Mouse (Mus musculus): ENCODE data around the gene Scamp5. TPM values are rescaled to one million over a fixed set of nuclear protein-coding genes. Genes with fewer than 3 reads are reported as not detected.

The Scamp5 gene
- total and polyA plus RNA-seq, 2 experiments from 2014 or later = 175 to 282 TPM

DNA sequence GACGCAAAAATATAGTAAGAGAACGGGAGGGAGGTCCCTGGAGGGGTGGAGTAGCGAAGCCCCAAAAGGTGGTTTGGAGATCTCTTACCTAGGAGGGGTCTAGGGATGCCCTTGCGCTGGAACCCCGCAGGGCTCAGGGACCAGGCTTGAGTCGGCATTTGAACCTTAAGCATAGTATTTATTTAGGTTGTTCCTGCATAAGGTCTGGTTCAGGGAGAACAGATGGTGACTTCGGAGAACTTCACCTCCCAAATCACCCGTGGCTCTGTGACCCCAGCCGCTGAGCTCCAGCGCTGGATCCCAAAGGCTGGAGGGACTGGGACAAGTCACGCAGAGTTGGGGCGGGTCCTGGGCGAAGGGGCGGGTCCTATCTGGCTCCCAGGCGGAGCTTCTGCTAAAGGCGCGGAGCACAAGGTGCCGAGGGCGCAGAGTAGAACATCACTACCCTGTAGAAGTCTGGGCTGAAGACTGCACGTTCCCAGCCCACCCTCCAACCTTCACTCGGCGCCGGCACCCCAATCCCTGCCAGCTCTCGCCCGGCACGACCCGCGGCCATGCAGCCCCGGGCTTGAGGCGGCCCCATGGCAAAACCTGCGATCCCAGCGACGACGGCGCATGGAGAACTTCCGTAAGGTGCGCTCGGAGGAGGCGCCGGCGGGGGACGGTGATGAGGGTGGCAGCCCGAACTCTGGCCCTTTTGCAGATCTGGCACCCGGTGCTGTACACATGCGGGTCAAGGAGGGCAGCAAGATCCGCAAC, 35.9 kb upstream of the Scamp5 start, which contains the start of gene Rpp25:
TSS of gene Rpp25 (plus strand) at position 405 of the 759 bp plus-strand sequence.
- no peaks in the 10 kb centered on the region for H3K9me3 ChIP-seq (ENCODE audit: low read length)
- DNase-seq (no peak), ATAC-seq (peak; percentile 52)
- H3K36me3 ChIP-seq (ENCODE audit: insufficient read depth) = no peaks in the 10 kb centered on the region
- peak within 1 kb of the TSS; percentile 95 for H3K4me2 ChIP-seq (ENCODE audit: low read depth)
- H3K9ac ChIP-seq = peak within 1 kb of the TSS; percentile 46
- no peak for TF ChIP-seq CTCF (IDR thresholded peaks at IDR 0.05; ENCODE audit: low read depth)
- H3K27me3 ChIP-seq (ENCODE audit: insufficient read depth, low read length) = 0 out of 2 replicates have a peak, but pooled peaks cover 8% of the 10 kb centered on the region
- peak within 1 kb of the TSS; percentile 79 for H3K27ac ChIP-seq (ENCODE audit: low read depth, low read length)
- H3K4me1 ChIP-seq (ENCODE audit: insufficient read depth) = peaks cover 27% of the 10 kb centered on the region
- 2% methylated on average over 46 of the region's 46 CpGs for WGBS
- peak within 1 kb of the TSS; percentile 41 for H3K4me3 ChIP-seq (ENCODE audit: low read depth, low read length)

DNA sequence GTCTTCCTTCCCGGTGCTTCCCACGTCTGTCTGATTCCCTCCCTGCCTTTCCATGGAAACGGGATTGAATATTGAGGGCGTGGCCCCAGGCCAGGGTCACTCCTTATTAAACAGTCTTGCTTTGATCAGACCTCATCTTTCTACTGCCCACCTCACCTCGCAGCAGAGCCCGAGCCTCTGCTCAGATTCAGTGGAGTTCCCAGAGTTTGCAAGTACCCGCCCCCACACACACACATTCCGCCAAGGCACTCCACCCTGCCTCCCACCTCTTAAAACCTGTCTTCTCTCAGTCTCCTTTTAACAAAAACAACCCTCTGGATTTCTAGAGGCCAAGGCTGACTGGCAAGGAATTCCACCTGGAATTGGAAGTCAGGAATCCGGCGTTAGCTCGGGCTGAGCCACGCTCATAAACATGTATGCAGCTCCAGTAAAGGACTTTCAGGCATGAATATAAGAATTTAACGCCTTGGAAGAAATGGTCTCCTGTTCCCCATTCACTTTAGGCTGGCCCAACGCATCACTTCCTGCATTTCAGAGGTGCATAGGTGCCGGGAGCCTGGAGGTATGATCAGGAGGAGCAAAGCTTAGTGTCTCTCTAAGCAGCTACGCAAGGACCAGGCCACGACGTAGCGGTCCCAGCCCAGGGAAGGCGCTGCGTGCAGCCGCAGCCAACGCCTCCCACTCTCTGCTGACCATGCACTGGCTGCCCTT, 35.2 kb upstream of the Scamp5 start:
- peak overlapping the region; percentile 95 for H3K4me2 ChIP-seq (ENCODE audit: low read depth)
- peak overlapping the region; percentile 46 for H3K9ac ChIP-seq
- 0 out of 2 replicates have a peak, but pooled peaks cover 8% of the 10 kb centered on the region for H3K27me3 ChIP-seq (ENCODE audit: insufficient read depth, low read length)
- no peak for TF ChIP-seq CTCF (IDR thresholded peaks at IDR 0.05; ENCODE audit: low read depth)
- DNase-seq (no peak), ATAC-seq (no peak)
- H3K4me1 ChIP-seq (ENCODE audit: insufficient read depth) = peaks cover 27% of the 10 kb centered on the region
- peak overlapping the region; percentile 79 for H3K27ac ChIP-seq (ENCODE audit: low read depth, low read length)
- no peaks in the 10 kb centered on the region for H3K9me3 ChIP-seq (ENCODE audit: low read length)
- H3K36me3 ChIP-seq (ENCODE audit: insufficient read depth) = no peaks in the 10 kb centered on the region
- H3K4me3 ChIP-seq (ENCODE audit: low read depth, low read length) = peak overlapping the region; percentile 41
- WGBS = 10% methylated on average over 23 of the region's 23 CpGs

DNA sequence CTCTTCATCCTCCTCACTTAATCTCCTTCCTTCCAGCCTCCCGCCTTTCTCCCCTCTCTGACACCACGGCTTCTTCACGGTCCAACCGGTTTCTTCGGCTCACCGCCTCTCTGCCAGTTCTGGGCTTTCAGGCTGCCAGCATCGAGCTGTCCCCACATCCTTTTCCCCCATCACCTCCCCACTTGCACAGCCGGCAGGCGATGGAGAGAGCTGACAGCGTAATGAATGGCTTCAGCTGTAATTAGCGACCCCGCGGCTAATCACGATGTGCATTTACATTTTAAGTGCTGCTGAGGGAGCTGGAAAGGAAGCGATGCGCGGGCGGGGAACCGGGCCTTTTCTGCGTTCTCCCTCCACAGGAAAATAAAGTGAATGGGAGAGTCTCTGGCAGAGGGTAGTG, 34.0 kb upstream of the Scamp5 start:
- 3% methylated on average over 20 of the region's 20 CpGs for WGBS
- TF ChIP-seq CTCF (IDR thresholded peaks at IDR 0.05; ENCODE audit: low read depth) = no peak
- Histone ChIP-seq H3K4me1 (ENCODE audit: insufficient read depth) (peaks cover 27% of the 10 kb centered on the region), H3K27ac (ENCODE audit: low read depth, low read length) (peak overlapping the region; percentile 79), H3K4me2 (ENCODE audit: low read depth) (peak overlapping the region; percentile 95), H3K9me3 (ENCODE audit: low read length) (no peaks in the 10 kb centered on the region), H3K4me3 (ENCODE audit: low read depth, low read length) (peak overlapping the region; percentile 41), H3K27me3 (ENCODE audit: insufficient read depth, low read length) (0 out of 2 replicates have a peak, but pooled peaks cover 8% of the 10 kb centered on the region), H3K9ac (peak overlapping the region; percentile 10), H3K36me3 (ENCODE audit: insufficient read depth) (no peaks in the 10 kb centered on the region)
- ATAC-seq (peak; percentile 74), DNase-seq (peak; percentile 85)

DNA sequence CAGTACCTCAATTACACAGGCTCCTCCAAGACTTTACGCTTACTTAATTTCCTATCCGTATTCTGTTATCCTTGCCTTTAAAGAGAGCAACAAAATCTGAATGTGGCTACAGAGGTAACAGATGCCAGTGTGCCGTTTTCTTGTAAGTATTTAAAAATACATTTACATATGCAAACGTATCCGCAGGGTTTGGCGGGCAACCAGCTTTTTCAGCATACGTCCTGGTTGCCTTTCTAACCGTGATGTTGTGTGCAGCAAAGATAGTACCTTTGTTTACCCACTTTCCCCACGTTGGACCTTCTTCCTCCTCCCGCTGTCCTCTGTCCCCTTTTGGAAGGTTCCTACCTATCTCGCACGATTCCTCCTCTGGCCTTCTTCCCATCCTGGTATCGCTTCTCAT, 33.6 kb upstream of the Scamp5 start:
- H3K27ac ChIP-seq (ENCODE audit: low read depth, low read length) = peak overlapping the region; percentile 79
- 4% methylated on average over 13 of the region's 13 CpGs for WGBS
- peak overlapping the region; percentile 41 for H3K4me3 ChIP-seq (ENCODE audit: low read depth, low read length)
- H3K4me2 ChIP-seq (ENCODE audit: low read depth) = peak overlapping the region; percentile 95
- H3K9ac ChIP-seq = peak overlapping the region; percentile 10
- H3K9me3 ChIP-seq (ENCODE audit: low read length) = no peaks in the 10 kb centered on the region
- H3K27me3 ChIP-seq (ENCODE audit: insufficient read depth, low read length) = 0 out of 2 replicates have a peak, but pooled peaks cover 8% of the 10 kb centered on the region
- TF ChIP-seq CTCF (IDR thresholded peaks at IDR 0.05; ENCODE audit: low read depth) = no peak
- no peaks in the 10 kb centered on the region for H3K36me3 ChIP-seq (ENCODE audit: insufficient read depth)
- ATAC-seq = no peak
- no peak for DNase-seq
- H3K4me1 ChIP-seq (ENCODE audit: insufficient read depth) = peaks cover 27% of the 10 kb centered on the region

DNA sequence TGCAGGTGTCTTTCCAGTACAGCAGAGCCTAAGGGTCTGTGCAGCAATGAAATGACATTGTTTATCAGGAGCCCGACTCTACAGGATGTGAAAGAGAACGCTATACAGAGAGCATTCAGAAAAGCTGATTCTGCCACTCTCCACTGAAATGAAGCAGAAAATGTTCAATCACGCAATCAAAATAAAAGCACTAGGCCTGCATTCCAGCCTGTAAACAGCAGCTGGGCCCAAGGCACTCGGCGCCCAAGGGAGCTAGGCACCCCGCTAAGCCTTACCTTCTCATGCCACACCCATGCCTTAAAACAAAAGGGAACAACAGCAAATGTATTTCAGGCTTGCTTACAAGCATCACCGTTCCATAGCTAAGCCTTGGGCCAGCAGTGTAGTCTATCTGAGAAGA, 30.7 kb upstream of the Scamp5 start:
- Histone ChIP-seq H3K4me1 (ENCODE audit: insufficient read depth) (peaks cover 16% of the 10 kb centered on the region), H3K9me3 (ENCODE audit: low read length) (no peaks in the 10 kb centered on the region), H3K4me3 (ENCODE audit: low read depth, low read length) (no peak overlapping the region), H3K9ac (no peak overlapping the region), H3K36me3 (ENCODE audit: insufficient read depth) (no peaks in the 10 kb centered on the region), H3K4me2 (ENCODE audit: low read depth) (no peak overlapping the region), H3K27ac (ENCODE audit: low read depth, low read length) (peak overlapping the region; percentile 31), H3K27me3 (ENCODE audit: insufficient read depth, low read length) (no peaks in the 10 kb centered on the region)
- TF ChIP-seq CTCF (IDR thresholded peaks at IDR 0.05; ENCODE audit: low read depth) = no peak
- 29% methylated on average over 7 of the region's 7 CpGs for WGBS
- DNase-seq = no peak
- no peak for ATAC-seq

DNA sequence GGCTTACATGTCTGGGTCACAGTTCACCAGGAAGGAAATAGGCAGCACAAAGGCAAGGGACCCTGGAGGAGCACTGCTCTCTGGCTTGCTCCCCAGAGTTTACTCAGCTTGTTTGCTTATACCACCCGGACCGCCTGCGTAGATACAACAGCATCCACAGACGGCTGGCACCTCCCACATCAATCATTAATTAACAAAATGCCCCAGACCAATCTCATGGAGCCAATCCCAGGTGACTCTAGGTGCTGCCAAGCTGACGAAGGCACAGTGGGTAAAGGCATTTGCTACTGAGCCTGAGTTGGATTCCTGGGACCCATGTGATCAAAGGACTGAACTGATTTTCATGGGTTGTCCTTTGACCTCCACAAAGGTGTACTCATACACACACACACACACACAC, 29.4 kb upstream of the Scamp5 start:
- no peaks in the 10 kb centered on the region for H3K9me3 ChIP-seq (ENCODE audit: low read length)
- H3K4me1 ChIP-seq (ENCODE audit: insufficient read depth) = peaks cover 9% of the 10 kb centered on the region
- H3K27me3 ChIP-seq (ENCODE audit: insufficient read depth, low read length) = no peaks in the 10 kb centered on the region
- no peak overlapping the region for H3K4me3 ChIP-seq (ENCODE audit: low read depth, low read length)
- H3K4me2 ChIP-seq (ENCODE audit: low read depth) = no peak overlapping the region
- no peak overlapping the region for H3K9ac ChIP-seq
- TF ChIP-seq CTCF (IDR thresholded peaks at IDR 0.05; ENCODE audit: low read depth) = no peak
- no peaks in the 10 kb centered on the region for H3K36me3 ChIP-seq (ENCODE audit: insufficient read depth)
- ATAC-seq (no peak), DNase-seq (no peak)
- no peak overlapping the region for H3K27ac ChIP-seq (ENCODE audit: low read depth, low read length)
- 61% methylated on average over 5 of the region's 5 CpGs for WGBS

DNA sequence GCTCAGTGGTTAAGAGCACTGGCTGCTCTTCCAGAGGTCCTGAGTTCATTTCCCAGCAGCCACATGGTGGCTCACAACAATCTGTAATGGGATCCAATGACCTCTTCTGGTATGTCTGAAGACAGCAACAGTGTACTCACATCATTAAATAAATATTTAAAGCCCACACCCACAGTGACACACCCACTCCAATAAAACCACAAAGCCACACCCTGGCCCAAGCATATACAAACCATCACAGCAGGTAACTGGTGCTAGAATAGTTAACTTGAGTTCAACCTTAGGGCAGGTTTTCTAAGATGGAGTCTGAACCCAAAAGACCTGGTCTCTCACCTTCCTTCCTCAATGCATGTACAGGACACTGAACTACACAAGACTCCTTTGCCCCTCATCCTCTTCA, 27.1 kb upstream of the Scamp5 start:
- ATAC-seq = no peak
- H3K27ac ChIP-seq (ENCODE audit: low read depth, low read length) = no peak overlapping the region
- TF ChIP-seq CTCF (IDR thresholded peaks at IDR 0.05; ENCODE audit: low read depth) = no peak

More for the DNA sequence above, 27.1 kb upstream of the Scamp5 start:
- H3K4me3 ChIP-seq (ENCODE audit: low read depth, low read length) = no peak overlapping the region
- H3K36me3 ChIP-seq (ENCODE audit: insufficient read depth) = no peaks in the 10 kb centered on the region
- H3K27me3 ChIP-seq (ENCODE audit: insufficient read depth, low read length) = no peaks in the 10 kb centered on the region
- DNase-seq = no peak
- H3K4me1 ChIP-seq (ENCODE audit: insufficient read depth) = no peaks in the 10 kb centered on the region
- H3K9ac ChIP-seq = no peak overlapping the region
- no peaks in the 10 kb centered on the region for H3K9me3 ChIP-seq (ENCODE audit: low read length)
- no peak overlapping the region for H3K4me2 ChIP-seq (ENCODE audit: low read depth)

Data from forebrain, postnatal 0 days (tissue).